Mouse (Mus musculus) stomach, postnatal 0 days (tissue): ENCODE results near the gene Emc4.

Experiments
- CTCF ChIP-seq: IDR thresholded peaks from 2 replicates; pipeline ENCODE4 v1.5.1; 2016; ENCODE audit warnings: antibody characterized with exemption, low read depth, mild to moderate bottlenecking, moderate library complexity
- EP300 ChIP-seq: optimal IDR thresholded peaks from 2 replicates; pipeline ENCODE3; 2016; ENCODE audit warnings: antibody characterized with exemption

GRCm38 (mm10) chr2:112367222-112367621 lies 605 bp downstream of the Emc4 start:
- no peak for TF ChIP-seq CTCF
- no peak for TF ChIP-seq EP300
